Mouse (Mus musculus) C2C12 (cell line): ENCODE data around the gene Chrna5.

Experiments
- CTCF ChIP-seq: IDR thresholded peaks from one replicate; pipeline ENCODE4 v1.5.1; 2011; ENCODE audit not compliant: control insufficient read depth, insufficient read depth, insufficient read length
- MAX ChIP-seq: IDR thresholded peaks from one replicate; pipeline ENCODE4 v1.6.1; 2011; ENCODE audit warnings: mild to moderate bottlenecking, control low read depth
- USF1 ChIP-seq: IDR thresholded peaks from one replicate; pipeline ENCODE4 v1.6.1; 2011; ENCODE audit warnings: low read depth, mild to moderate bottlenecking, control low read depth, moderate library complexity

DNA sequence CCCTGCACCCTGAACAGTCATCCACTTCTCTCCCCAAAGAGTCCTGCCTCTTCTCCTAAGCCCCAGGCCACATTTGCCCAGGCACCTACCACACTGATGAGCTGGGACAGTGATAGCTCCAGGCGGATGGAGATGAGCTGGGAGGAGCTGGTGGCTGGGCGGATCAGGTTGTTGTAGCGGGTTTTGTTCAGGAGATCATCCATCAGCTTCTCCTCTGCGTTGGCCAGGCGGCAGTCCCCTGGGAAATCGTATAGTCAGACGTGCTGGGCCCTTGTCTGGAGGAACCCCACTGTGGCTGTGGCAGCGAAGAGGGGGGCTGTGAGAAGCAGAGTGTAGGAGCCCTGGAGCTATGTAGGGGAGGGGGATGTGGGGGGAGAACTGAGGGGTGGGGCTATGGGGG, 63.0 kb downstream of the Chrna5 start:
- TF ChIP-seq CTCF (no peak), USF1 (no peak), MAX (no peak)
